Mouse (Mus musculus) cerebellum, adult 2 months (tissue): ENCODE measurements around the gene Mocs1.
"Not testable (repeated sequence)": the region's sequence is repeated elsewhere in the genome, so short reads cannot be mapped to it uniquely, and the experiment has no call there.

Experiments used
- CTCF ChIP-seq: fragments of 200-500 bp; IDR thresholded peaks from 2 replicates; pipeline ENCODE4 v1.5.1; 2011; ENCODE audit warnings: low read depth, mild to moderate bottlenecking, control low read depth, low read length, moderate library complexity, borderline replicate concordance; ENCODE audit not compliant: insufficient read depth
- POLR2A ChIP-seq: fragments of 200-500 bp; IDR thresholded peaks from 2 replicates; pipeline ENCODE4 v1.6.1; 2011; ENCODE audit warnings: low read length, control low read depth, borderline replicate concordance; ENCODE audit not compliant: insufficient read depth

DNA sequence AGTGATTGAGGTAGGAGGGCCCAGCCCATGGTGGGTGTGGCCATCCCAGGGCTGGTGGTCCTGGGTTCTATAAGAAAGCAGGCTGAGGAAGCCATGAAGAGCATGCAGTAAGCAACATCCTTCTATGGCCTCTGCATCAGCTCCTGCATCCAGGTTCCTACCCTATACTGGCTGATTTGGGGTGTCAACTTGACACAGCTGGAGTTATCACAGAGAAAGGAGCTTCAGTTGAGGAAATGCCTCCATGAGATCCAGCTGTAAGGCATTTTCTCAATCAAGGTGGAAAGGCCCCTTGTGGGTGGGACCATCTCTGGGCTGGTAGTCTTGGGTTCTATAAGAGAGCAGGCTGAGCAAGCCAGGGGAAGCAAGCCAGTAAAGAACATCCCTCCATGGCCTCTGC lies 9.1 kb downstream of the Mocs1 start:
- not testable (repeated sequence) for TF ChIP-seq CTCF, POLR2A
